Mouse (Mus musculus) ES-Bruce4 (cell line): Measurements from ENCODE around the gene Atoh1.

ENCODE experiments used
- CTCF ChIP-seq: IDR thresholded peaks from one replicate; pipeline ENCODE4 v1.8.1; 2011; ENCODE audit warnings: low read depth, low read length
- EP300 ChIP-seq: IDR thresholded peaks from 2 replicates; pipeline ENCODE4 v1.6.1; 2011; ENCODE audit warnings: low read depth, low read length; ENCODE audit not compliant: insufficient read depth
- POLR2A ChIP-seq: IDR thresholded peaks from one replicate; pipeline ENCODE4 v1.8.1; 2011; ENCODE audit warnings: low read length; ENCODE audit not compliant: insufficient read depth

GRCm38 (mm10) chr6:64731126-64731525 lies 2.2 kb downstream of the Atoh1 start:
- TF ChIP-seq CTCF: no peak
- TF ChIP-seq EP300: no peak
- TF ChIP-seq POLR2A: no peak
